Mouse (Mus musculus): ENCODE measurements around the gene Slc7a8.

GRCm38 (mm10) chr14:54806124-54806523 is 24.4 kb upstream of the Slc7a8 start:
- TF ChIP-seq CTCF (IDR thresholded peaks at IDR 0.05; ENCODE audit: borderline replicate concordance, extremely low read depth, insufficient read depth, insufficient read length) (no peak), POLR2A (IDR thresholded peaks at IDR 0.05; ENCODE audit: borderline replicate concordance, extremely low read depth, insufficient read depth, insufficient read length, poor library complexity, severe bottlenecking) (no peak)

Data from brain, embryonic 14.5 days (tissue).